Mouse (Mus musculus) C2C12 (cell line): ENCODE measurements around the gene Mccc2. TPM values are rescaled to one million over a fixed set of nuclear protein-coding genes. Genes with fewer than 3 reads are reported as not detected.

Source experiments
- H3K27me3 ChIP-seq: one replicate; pipeline ENCODE4 v1.6.1; 2011; ENCODE audit not compliant: control insufficient read depth, insufficient read depth, insufficient read length
- H3K36me3 ChIP-seq: one replicate; pipeline ENCODE4 v1.6.1; 2011; ENCODE audit not compliant: control insufficient read depth, insufficient read depth
- H3K4me3 ChIP-seq: one replicate; pipeline ENCODE4 v1.5.1; 2011; ENCODE audit warnings: mild to moderate bottlenecking, control low read depth; ENCODE audit not compliant: poor library complexity, insufficient read depth, severe bottlenecking
- H3K79me2 ChIP-seq: one replicate; pipeline ENCODE4 v1.6.1; 2011; ENCODE audit not compliant: control insufficient read depth, insufficient read depth
- H3K79me3 ChIP-seq: one replicate; pipeline ENCODE4 v1.6.1; 2011; ENCODE audit warnings: low read depth, control low read depth
- H3ac ChIP-seq: one replicate; pipeline ENCODE3; 2011; ENCODE audit warnings: low read depth; ENCODE audit not compliant: control insufficient read depth, insufficient read length
- CEBPB ChIP-seq: IDR thresholded peaks from one replicate; pipeline ENCODE4 v1.6.1; 2011; ENCODE audit warnings: low read depth, mild to moderate bottlenecking, control low read depth, moderate library complexity
- CTCF ChIP-seq: IDR thresholded peaks from one replicate; pipeline ENCODE4 v1.5.1; 2011; ENCODE audit not compliant: control insufficient read depth, insufficient read depth, insufficient read length
- FOSL1 ChIP-seq: IDR thresholded peaks from one replicate; pipeline ENCODE4 v1.8.0; 2011; ENCODE audit warnings: mild to moderate bottlenecking, low read length; ENCODE audit not compliant: poor library complexity, insufficient read depth, severe bottlenecking
- MAX ChIP-seq: IDR thresholded peaks from one replicate; pipeline ENCODE4 v1.6.1; 2011; ENCODE audit warnings: mild to moderate bottlenecking, control low read depth
- MYOD1 ChIP-seq: IDR thresholded peaks from one replicate; pipeline ENCODE4 v1.6.1; 2011; ENCODE audit warnings: low read depth; ENCODE audit not compliant: control insufficient read depth, insufficient read length
- MYOG ChIP-seq: IDR thresholded peaks from one replicate; pipeline ENCODE4 v1.6.1; 2011; ENCODE audit not compliant: control insufficient read depth, insufficient read length; ENCODE audit errors: extremely low read depth
- USF1 ChIP-seq: IDR thresholded peaks from one replicate; pipeline ENCODE4 v1.6.1; 2011; ENCODE audit warnings: low read depth, mild to moderate bottlenecking, control low read depth, moderate library complexity
- polyA plus RNA-seq: library from polyadenylated mRNA; unstranded; fragments of >200 nt; fragmentation: generic; extraction: Trizol; gene quantifications from one replicate; pipeline ENCODE4 v1.2.1, GENCODE M21; 2012; ENCODE audit warnings: missing spikeins

Mccc2 gene
- polyA plus RNA-seq, 1 experiment: 7.8 TPM

- TF ChIP-seq MAX (no peak), FOSL1 (no peak), MYOD1 (no peak), MYOG (no peak), CTCF (no peak), CEBPB (no peak), USF1 (no peak)
- Histone ChIP-seq H3K4me3 (no peak overlapping the region), H3K79me2 (no peaks in the 10 kb centered on the region), H3K79me3 (no peaks in the 10 kb centered on the region), H3K27me3 (no peaks in the 10 kb centered on the region), H3K36me3 (peaks cover 23% of the 10 kb centered on the region), H3ac (peak overlapping the region; percentile 21)
These were observed 498 bp upstream of the Mccc2 start for GRCm38 (mm10) chr13:100015937-100016336.

GRCm38 (mm10) chr13:100005911-100006496, 9.4 kb downstream of the Mccc2 start:
- no peak overlapping the region for H3K4me3 ChIP-seq
- no peak overlapping the region for H3ac ChIP-seq
- no peaks in the 10 kb centered on the region for H3K79me3 ChIP-seq
- TF ChIP-seq MAX (no peak), CEBPB (peak; percentile 30)
- H3K36me3 ChIP-seq: no peaks in the 10 kb centered on the region
- H3K79me2 ChIP-seq: no peaks in the 10 kb centered on the region
- no peaks in the 10 kb centered on the region for H3K27me3 ChIP-seq

GRCm38 (mm10) chr13:100001790-100002196, 13.6 kb downstream of the Mccc2 start:
- Histone ChIP-seq H3K27me3 (no peaks in the 10 kb centered on the region), H3K79me2 (no peaks in the 10 kb centered on the region), H3K36me3 (no peaks in the 10 kb centered on the region), H3K4me3 (no peak overlapping the region), H3ac (no peak overlapping the region), H3K79me3 (no peaks in the 10 kb centered on the region)
- peak; percentile 76 for TF ChIP-seq CTCF
- TF ChIP-seq MAX: no peak

- no peaks in the 10 kb centered on the region for H3K79me3 ChIP-seq
- no peak overlapping the region for H3K4me3 ChIP-seq
- no peaks in the 10 kb centered on the region for H3K79me2 ChIP-seq
These were observed 16.4 kb downstream of the Mccc2 start for GRCm38 (mm10) chr13:99999078-99999477.

GRCm38 (mm10) chr13:99998099-99998498, 17.3 kb downstream of the Mccc2 start:
- no peaks in the 10 kb centered on the region for H3K79me3 ChIP-seq
- no peaks in the 10 kb centered on the region for H3K27me3 ChIP-seq
- no peaks in the 10 kb centered on the region for H3K79me2 ChIP-seq
- H3K36me3 ChIP-seq: no peaks in the 10 kb centered on the region
- H3ac ChIP-seq: no peak overlapping the region
- no peak for TF ChIP-seq CTCF
- no peak for TF ChIP-seq MYOD1
- TF ChIP-seq MYOG: no peak
- TF ChIP-seq FOSL1: no peak
- TF ChIP-seq CEBPB: no peak
- no peak for TF ChIP-seq MAX
- no peak for TF ChIP-seq USF1
- no peak overlapping the region for H3K4me3 ChIP-seq

More at GRCm38 (mm10) chr13:99999078-99999477, 16.4 kb downstream of the Mccc2 start:
- Histone ChIP-seq H3K36me3 (no peaks in the 10 kb centered on the region), H3ac (no peak overlapping the region), H3K27me3 (no peaks in the 10 kb centered on the region)
- TF ChIP-seq CEBPB: no peak
- TF ChIP-seq MYOG: no peak
- TF ChIP-seq CTCF: no peak
- no peak for TF ChIP-seq MYOD1
- TF ChIP-seq MAX: no peak
- no peak for TF ChIP-seq USF1
- no peak for TF ChIP-seq FOSL1

- TF ChIP-seq MYOG: no peak
- no peak for TF ChIP-seq MAX
- TF ChIP-seq USF1: no peak
- no peak for TF ChIP-seq MYOD1
- TF ChIP-seq FOSL1: no peak
- TF ChIP-seq CTCF: no peak
- no peak for TF ChIP-seq CEBPB
- Histone ChIP-seq H3K27me3 (no peaks in the 10 kb centered on the region), H3K36me3 (no peaks in the 10 kb centered on the region), H3K79me3 (no peaks in the 10 kb centered on the region), H3K4me3 (no peak overlapping the region), H3ac (no peak overlapping the region), H3K79me2 (no peaks in the 10 kb centered on the region)
These were observed 25.8 kb downstream of the Mccc2 start for GRCm38 (mm10) chr13:99989592-99989991.
